Mouse (Mus musculus) midbrain, embryonic 15.5 days (tissue): ENCODE measurements around the gene Gm3573. TPM values are rescaled to one million over a fixed set of nuclear protein-coding genes. Genes with fewer than 3 reads are reported as not detected.
"Not testable (repeated sequence)": the region's sequence is repeated elsewhere in the genome, so short reads cannot be mapped to it uniquely, and the experiment has no call there.

Experiments
- ATAC-seq: fragments of 200-750 bp; cut with Nextera tagmentation; replicated peaks from 2 replicates; pipeline ENCODE4 v1.8.0; 2017; ENCODE audit warnings: moderate TSS enrichment
- H3K27ac ChIP-seq: fragments of 300-500 bp; sonication (generic); 2 replicates; pipeline ENCODE4 v1.5.1; 2015; ENCODE audit warnings: mild to moderate bottlenecking, inconsistent platforms
- H3K27me3 ChIP-seq: fragments of 300-500 bp; sonication (generic); replicated peaks from 2 replicates; pipeline ENCODE4 v1.6.1; 2015; ENCODE audit warnings: inconsistent platforms
- H3K36me3 ChIP-seq: fragments of 300-500 bp; sonication (generic); replicated peaks from 2 replicates; pipeline ENCODE4 v1.6.1; 2015; ENCODE audit warnings: inconsistent platforms
- H3K4me1 ChIP-seq: fragments of 300-500 bp; sonication (generic); 2 replicates; pipeline ENCODE4 v1.6.1; 2015; ENCODE audit warnings: inconsistent platforms
- H3K4me2 ChIP-seq: fragments of 300-500 bp; sonication (generic); 2 replicates; pipeline ENCODE4 v1.6.1; 2015; ENCODE audit warnings: inconsistent platforms, mild to moderate bottlenecking, moderate library complexity
- H3K4me3 ChIP-seq: fragments of 300-500 bp; sonication (generic); 2 replicates; pipeline ENCODE4 v1.5.1; 2015; ENCODE audit warnings: mild to moderate bottlenecking, inconsistent platforms
- H3K9ac ChIP-seq: fragments of 300-500 bp; sonication (generic); 2 replicates; pipeline ENCODE4 v1.6.1; 2015; ENCODE audit warnings: mild to moderate bottlenecking, inconsistent platforms
- H3K9me3 ChIP-seq: fragments of 300-500 bp; sonication (generic); 2 replicates; pipeline ENCODE4 v1.6.1; 2016; ENCODE audit warnings: inconsistent platforms
- WGBS: fragments of 180-500 bp; shearing (Covaris S2); methylation state at CpG from one replicate; pipeline ENCODE4 v1.1.7; 2015; ENCODE audit warnings: mixed read lengths; 5-methylcytosine and 5-hydroxymethylcytosine counted together
- polyA plus RNA-seq: library from polyadenylated mRNA; unstranded; fragments of >200 nt; fragmentation: Nextera tagmentation; extraction: Ambion mirVana; gene quantifications from 2 replicates; pipeline ENCODE4 v1.2.1, GENCODE M21; 2015

Gm3573 gene
- not detected in 2 replicates for polyA plus RNA-seq

DNA sequence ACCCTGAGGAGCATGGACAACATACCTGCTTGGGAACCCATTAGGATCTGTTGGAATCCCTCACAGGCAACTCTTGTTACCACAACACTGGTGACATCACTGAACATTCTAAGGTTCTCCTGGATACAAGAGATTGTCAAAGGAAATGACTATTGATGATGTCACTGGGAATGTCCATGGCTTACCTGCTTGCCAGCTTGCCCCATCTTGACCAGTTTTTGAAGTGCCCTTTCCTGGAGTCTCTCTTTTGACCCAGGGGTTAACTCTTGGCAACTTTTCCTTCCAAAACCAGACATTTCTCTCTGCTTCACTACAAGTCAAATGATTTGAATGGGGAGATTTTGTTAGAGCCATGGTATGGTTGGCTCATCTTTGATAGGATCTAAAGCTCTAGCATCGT lies at the start of gene Gm3573:
Gene Gm3573 (minus strand): TSS at position 101 of the 400 bp plus-strand sequence.
- H3K4me3 ChIP-seq, ATAC-seq, H3K4me1 ChIP-seq, H3K27ac ChIP-seq, H3K27me3 ChIP-seq, H3K36me3 ChIP-seq, H3K9ac ChIP-seq, H3K4me2 ChIP-seq, H3K9me3 ChIP-seq: not testable (repeated sequence)
- no CpG with 5 or more reads among the region's 1 CpGs for WGBS

DNA sequence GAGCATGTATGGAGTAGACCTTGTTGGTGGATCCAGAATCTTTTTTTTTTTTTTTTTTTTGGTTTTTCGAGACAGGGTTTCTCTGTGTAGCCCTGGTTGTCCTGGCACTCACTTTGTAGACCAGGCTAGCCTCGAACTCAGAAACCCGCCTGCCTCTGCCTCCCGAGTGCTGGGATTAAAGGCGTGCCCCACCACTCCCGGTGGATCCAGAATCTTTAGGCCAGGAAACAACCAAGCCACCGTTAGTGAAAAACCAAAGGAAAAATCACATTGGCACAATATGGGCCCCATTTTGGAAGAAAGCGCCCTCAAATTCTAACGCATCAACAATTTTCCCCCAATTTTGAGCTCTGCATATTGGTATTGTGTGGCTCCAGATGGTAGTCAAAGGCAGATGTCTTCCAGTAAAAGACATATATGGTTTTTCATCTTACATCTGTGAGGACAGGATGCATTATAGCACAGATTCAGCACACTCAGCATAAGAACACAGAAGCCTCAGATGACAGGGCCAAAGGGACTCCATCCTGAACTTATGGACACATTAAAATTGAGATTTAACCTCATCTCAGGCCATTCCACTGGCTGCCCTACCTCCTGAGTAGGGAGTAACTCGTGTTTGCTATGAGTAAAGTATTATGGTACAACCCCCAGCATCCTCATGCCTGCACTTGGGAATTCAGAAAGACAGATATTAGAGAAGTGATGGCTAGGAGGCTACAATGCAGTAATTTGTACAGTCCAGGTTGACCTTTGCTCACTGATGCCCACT lies 26.4 kb upstream of the Gm3573 start:
- not testable (repeated sequence) for H3K4me2 ChIP-seq, H3K9me3 ChIP-seq, H3K9ac ChIP-seq, H3K27ac ChIP-seq, ATAC-seq, H3K36me3 ChIP-seq, H3K27me3 ChIP-seq, H3K4me1 ChIP-seq, H3K4me3 ChIP-seq
- WGBS, result 78% methylated on average over 8 of the region's 10 CpGs

DNA sequence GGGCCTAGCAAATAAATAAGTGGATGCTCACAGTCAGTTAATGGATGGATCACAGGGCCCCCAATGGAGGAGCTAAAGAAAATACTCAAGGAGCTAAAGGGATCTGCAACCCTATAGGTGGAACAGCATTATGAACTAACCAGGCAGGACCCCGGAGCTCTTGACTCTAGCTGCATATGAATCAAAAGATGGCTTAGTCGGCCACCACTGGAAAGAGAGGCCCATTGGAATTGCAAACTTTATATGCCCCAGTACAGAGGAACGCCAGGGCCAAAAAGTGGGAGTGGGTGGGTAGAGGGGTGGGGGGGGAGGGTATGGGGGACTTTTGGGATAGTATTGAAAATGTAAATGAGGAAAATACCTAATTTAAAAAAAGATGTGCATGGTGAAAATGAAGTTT lies 6.7 kb downstream of the Gm3573 start:
- not testable (repeated sequence) for H3K9ac ChIP-seq, H3K4me2 ChIP-seq, H3K4me3 ChIP-seq, H3K27ac ChIP-seq, H3K36me3 ChIP-seq, H3K9me3 ChIP-seq, H3K27me3 ChIP-seq, ATAC-seq, H3K4me1 ChIP-seq
- WGBS, result 87% methylated on average over 3 of the region's 3 CpGs

DNA sequence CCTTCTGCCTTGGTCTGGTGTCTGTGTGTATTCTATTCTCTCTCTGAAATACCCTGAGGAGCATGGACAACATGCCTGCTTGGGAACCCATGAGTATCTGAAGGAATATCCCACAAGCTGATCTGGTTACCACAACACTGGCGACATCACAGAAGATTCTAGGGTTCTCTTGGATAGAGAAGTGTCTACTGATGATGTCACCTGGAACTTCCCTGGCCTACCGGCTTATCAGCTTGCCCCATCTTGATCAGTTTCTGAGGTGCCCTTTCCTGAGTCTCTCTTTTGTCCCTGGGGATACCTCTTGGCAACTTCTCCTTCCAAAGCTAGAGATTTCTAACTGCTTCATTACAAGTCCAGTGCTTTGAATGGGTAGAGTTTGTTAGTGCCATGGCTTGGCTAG lies 28.1 kb downstream of the Gm3573 start, which contains the start of gene Gm17027:
Gene Gm17027 (minus strand): TSS at position 101 of the 400 bp plus-strand sequence.
- ATAC-seq, H3K4me2 ChIP-seq, H3K36me3 ChIP-seq, H3K9ac ChIP-seq, H3K27me3 ChIP-seq, H3K9me3 ChIP-seq, H3K4me1 ChIP-seq, H3K27ac ChIP-seq, H3K4me3 ChIP-seq: not testable (repeated sequence)
- 79% methylated on average over 2 of the region's 2 CpGs for WGBS

Other genes with a start within 250 kb of the Gm3573 start
- gene 1700024B05Rik, start 246.8 kb downstream of the Gm3573 start, polyA plus RNA-seq, result not detected in 2 replicates
- not detected in 2 replicates for gene Gm6401, start 222.9 kb downstream of the Gm3573 start, polyA plus RNA-seq
- gene Gm3543, start 207.5 kb downstream of the Gm3573 start, polyA plus RNA-seq, result not detected in 2 replicates
- gene Gm7951, start 73.4 kb downstream of the Gm3573 start, polyA plus RNA-seq, result not detected in 2 replicates
- not detected in 2 replicates for gene Gm17027, start 28.2 kb downstream of the Gm3573 start, polyA plus RNA-seq
- not detected in 2 replicates for gene Gm17026, start 69.3 kb upstream of the Gm3573 start, polyA plus RNA-seq
- not detected in 2 replicates for gene Gm9611, start 106.6 kb upstream of the Gm3573 start, polyA plus RNA-seq
- not detected in 2 replicates for gene Gm7995, start 119.4 kb upstream of the Gm3573 start, polyA plus RNA-seq
- gene Gm8005, start 248.9 kb upstream of the Gm3573 start, polyA plus RNA-seq, result not detected in 2 replicates